Mouse (Mus musculus) hindbrain, embryonic 16.5 days (tissue): Measurements from ENCODE around the gene Rsbn1l. TPM values are rescaled to one million over a fixed set of nuclear protein-coding genes. Genes with fewer than 3 reads are reported as not detected.

Source experiments
- polyA plus RNA-seq: library from polyadenylated mRNA; unstranded; fragments of >200 nt; fragmentation: Nextera tagmentation; extraction: Ambion mirVana; gene quantifications from 2 replicates; pipeline ENCODE4 v1.2.1, GENCODE M21; 2015

The Rsbn1l gene
- polyA plus RNA-seq, 1 experiment from 2014 or later: 3.0 TPM

Other genes starting within 250 kb of the Rsbn1l start
- 23.9 and 27.4 TPM in 2 replicates for gene Phtf2, start 74.3 kb downstream of the Rsbn1l start, polyA plus RNA-seq
- 64.0 and 70.5 TPM in 2 replicates for gene Tmem60, start 74.2 kb downstream of the Rsbn1l start, polyA plus RNA-seq
- 18.6 and 24.9 TPM in 2 replicates for gene Ptpn12, start 99.5 kb upstream of the Rsbn1l start, polyA plus RNA-seq
- gene Gsap, start 229.9 kb upstream of the Rsbn1l start, polyA plus RNA-seq: 14.6 TPM in 2 replicates